Mouse (Mus musculus) lung, embryonic 15.5 days (tissue): ENCODE data around the gene Ctns. TPM values are rescaled to one million over a fixed set of nuclear protein-coding genes. Genes with fewer than 3 reads are reported as not detected.
A peak's percentile ranks its signal among the peaks of the same experiment; 100 is the strongest.

Experiments used
- ATAC-seq: fragments of 200-750 bp; cut with Nextera tagmentation; 2 replicates; pipeline ENCODE4 v1.8.0; 2017; ENCODE audit warnings: moderate number of reproducible peaks, borderline replicate concordance; ENCODE audit not compliant: low FRiP score, low TSS enrichment; ENCODE audit errors: extremely low read depth
- H3K27ac ChIP-seq: fragments of 300-500 bp; sonication (generic); 2 replicates; pipeline ENCODE4 v1.5.1; 2015; ENCODE audit warnings: moderate library complexity, mild to moderate bottlenecking, inconsistent platforms
- H3K27me3 ChIP-seq: fragments of 300-500 bp; sonication (generic); 2 replicates; pipeline ENCODE4 v1.6.1; 2015; ENCODE audit warnings: inconsistent platforms
- H3K36me3 ChIP-seq: fragments of 300-500 bp; sonication (generic); 2 replicates; pipeline ENCODE4 v1.6.1; 2015; ENCODE audit warnings: inconsistent platforms
- H3K4me1 ChIP-seq: fragments of 300-500 bp; sonication (generic); 2 replicates; pipeline ENCODE4 v1.6.1; 2015; ENCODE audit warnings: inconsistent platforms
- H3K4me2 ChIP-seq: fragments of 300-500 bp; sonication (generic); 2 replicates; pipeline ENCODE4 v1.6.1; 2015; ENCODE audit warnings: inconsistent platforms, mild to moderate bottlenecking, moderate library complexity
- H3K4me3 ChIP-seq: fragments of 300-500 bp; sonication (generic); 2 replicates; pipeline ENCODE4 v1.5.1; 2015; ENCODE audit warnings: mild to moderate bottlenecking, inconsistent platforms
- H3K9ac ChIP-seq: fragments of 300-500 bp; sonication (generic); 2 replicates; pipeline ENCODE4 v1.6.1; 2015; ENCODE audit warnings: inconsistent platforms
- H3K9me3 ChIP-seq: fragments of 300-500 bp; sonication (generic); 2 replicates; pipeline ENCODE4 v1.6.1; 2016; ENCODE audit warnings: inconsistent platforms
- WGBS: fragments of 180-500 bp; shearing (Covaris S2); methylation state at CpG from one replicate; pipeline ENCODE4 v1.1.7; 2015; 5-methylcytosine and 5-hydroxymethylcytosine counted together
- polyA plus RNA-seq: library from polyadenylated mRNA; unstranded; fragments of >200 nt; fragmentation: Nextera tagmentation; extraction: Ambion mirVana; gene quantifications from 2 replicates; pipeline ENCODE4 v1.2.1, GENCODE M21; 2015

The Ctns gene
- polyA plus RNA-seq, 1 experiment from 2014 or later, result 12.8 TPM

GRCm38 (mm10) chr11:73220651-73221050, 21.8 kb upstream of the Ctns start:
- 97% methylated on average over 1 of the region's 1 CpGs for WGBS

GRCm38 (mm10) chr11:73219671-73220070, 20.8 kb upstream of the Ctns start:
- 53% methylated on average over 2 of the region's 2 CpGs for WGBS
- H3K4me2 ChIP-seq, result no peak overlapping the region
- no peak overlapping the region for H3K27ac ChIP-seq
- no peaks in the 10 kb centered on the region for H3K9me3 ChIP-seq
- no peaks in the 10 kb centered on the region for H3K36me3 ChIP-seq
- no peak overlapping the region for H3K9ac ChIP-seq
- no peak for ATAC-seq
- no peak overlapping the region for H3K4me3 ChIP-seq
- H3K4me1 ChIP-seq, result no peaks in the 10 kb centered on the region
- no peaks in the 10 kb centered on the region for H3K27me3 ChIP-seq

More at GRCm38 (mm10) chr11:73220651-73221050, 21.8 kb upstream of the Ctns start:
- H3K9me3 ChIP-seq, result no peaks in the 10 kb centered on the region
- H3K4me3 ChIP-seq, result no peak overlapping the region
- no peaks in the 10 kb centered on the region for H3K4me1 ChIP-seq
- ATAC-seq, result no peak
- no peak overlapping the region for H3K4me2 ChIP-seq
- no peaks in the 10 kb centered on the region for H3K36me3 ChIP-seq
- no peak overlapping the region for H3K9ac ChIP-seq
- H3K27ac ChIP-seq, result no peak overlapping the region
- H3K27me3 ChIP-seq, result no peaks in the 10 kb centered on the region

- 56% methylated on average over 3 of the region's 3 CpGs for WGBS
- Histone ChIP-seq H3K36me3 (no peaks in the 10 kb centered on the region), H3K4me3 (no peak overlapping the region), H3K4me1 (no peaks in the 10 kb centered on the region), H3K27ac (no peak overlapping the region), H3K4me2 (no peak overlapping the region), H3K27me3 (no peaks in the 10 kb centered on the region), H3K9ac (no peak overlapping the region), H3K9me3 (no peaks in the 10 kb centered on the region)
- no peak for ATAC-seq
Measured at GRCm38 (mm10) chr11:73213956-73214355, 15.1 kb upstream of the Ctns start.

- no peak overlapping the region for H3K9ac ChIP-seq
- H3K4me3 ChIP-seq, result no peak overlapping the region
- no peaks in the 10 kb centered on the region for H3K36me3 ChIP-seq
- H3K9me3 ChIP-seq, result no peaks in the 10 kb centered on the region
- no peaks in the 10 kb centered on the region for H3K4me1 ChIP-seq
- 63% methylated on average over 2 of the region's 2 CpGs for WGBS
- no peak overlapping the region for H3K27ac ChIP-seq
- no peak for ATAC-seq
- no peaks in the 10 kb centered on the region for H3K27me3 ChIP-seq
- H3K4me2 ChIP-seq, result no peak overlapping the region
Measured at GRCm38 (mm10) chr11:73207621-73208020, 8.8 kb upstream of the Ctns start.

GRCm38 (mm10) chr11:73205194-73205593, 6.4 kb upstream of the Ctns start:
- Histone ChIP-seq H3K9me3 (no peaks in the 10 kb centered on the region), H3K36me3 (no peaks in the 10 kb centered on the region), H3K9ac (no peak overlapping the region), H3K4me3 (no peak overlapping the region), H3K4me1 (no peaks in the 10 kb centered on the region), H3K27me3 (no peaks in the 10 kb centered on the region), H3K4me2 (no peak overlapping the region), H3K27ac (no peak overlapping the region)
- no peak for ATAC-seq
- WGBS, result 55% methylated on average over 7 of the region's 7 CpGs

- Histone ChIP-seq H3K9ac (no peak overlapping the region), H3K27ac (no peak overlapping the region), H3K4me1 (peaks cover 7% of the 10 kb centered on the region), H3K36me3 (no peaks in the 10 kb centered on the region), H3K4me3 (no peak overlapping the region), H3K9me3 (no peaks in the 10 kb centered on the region), H3K27me3 (no peaks in the 10 kb centered on the region), H3K4me2 (no peak overlapping the region)
- ATAC-seq, result no peak
- WGBS, result 79% methylated on average over 8 of the region's 8 CpGs
Measured at GRCm38 (mm10) chr11:73203895-73204294, 5.1 kb upstream of the Ctns start.

GRCm38 (mm10) chr11:73201597-73201996, 2.8 kb upstream of the Ctns start:
- Histone ChIP-seq H3K9ac (no peak overlapping the region), H3K27me3 (no peaks in the 10 kb centered on the region)

GRCm38 (mm10) chr11:73201021-73201420, 2.2 kb upstream of the Ctns start:
- Histone ChIP-seq H3K36me3 (no peaks in the 10 kb centered on the region), H3K9me3 (no peaks in the 10 kb centered on the region), H3K27me3 (no peaks in the 10 kb centered on the region), H3K27ac (0 out of 2 replicates have a peak overlapping the region, but pooled peaks have one; percentile 38), H3K4me1 (peaks cover 15% of the 10 kb centered on the region), H3K9ac (no peak overlapping the region), H3K4me3 (no peak overlapping the region), H3K4me2 (no peak overlapping the region)
- ATAC-seq, result no peak
- WGBS, result 55% methylated on average over 2 of the region's 2 CpGs

More at GRCm38 (mm10) chr11:73201597-73201996, 2.8 kb upstream of the Ctns start:
- peaks cover 15% of the 10 kb centered on the region for H3K4me1 ChIP-seq
- H3K4me3 ChIP-seq, result no peak overlapping the region
- no peaks in the 10 kb centered on the region for H3K36me3 ChIP-seq
- H3K9me3 ChIP-seq, result no peaks in the 10 kb centered on the region
- H3K4me2 ChIP-seq, result no peak overlapping the region
- H3K27ac ChIP-seq, result 0 out of 2 replicates have a peak overlapping the region, but pooled peaks have one; percentile 38
- 27% methylated on average over 4 of the region's 4 CpGs for WGBS
- ATAC-seq, result no peak

- H3K4me2 ChIP-seq, result peak overlapping the region; percentile 98
- peaks cover 15% of the 10 kb centered on the region for H3K4me1 ChIP-seq
- H3K27me3 ChIP-seq, result no peaks in the 10 kb centered on the region
- no peaks in the 10 kb centered on the region for H3K9me3 ChIP-seq
- H3K4me3 ChIP-seq, result peak overlapping the region; percentile 72
- no peak for ATAC-seq
- no peaks in the 10 kb centered on the region for H3K36me3 ChIP-seq
- no peak overlapping the region for H3K27ac ChIP-seq
- peak overlapping the region; percentile 68 for H3K9ac ChIP-seq
- WGBS, result 6% methylated on average over 12 of the region's 12 CpGs
Measured at GRCm38 (mm10) chr11:73199879-73200278, 1.0 kb upstream of the Ctns start.

GRCm38 (mm10) chr11:73199230-73199712, 429 bp upstream of the Ctns start, which contains the start of gene Shpk:
Gene Shpk (plus strand): TSS chr11:73199460.
- ATAC-seq, result peak; percentile 97
- under 1% methylated on average over 31 of the region's 32 CpGs for WGBS

GRCm38 (mm10) chr11:73198190-73198589, 652 bp downstream of the Ctns start:
- peak overlapping the region; percentile 68 for H3K9ac ChIP-seq
- no peaks in the 10 kb centered on the region for H3K27me3 ChIP-seq
- WGBS, result 11% methylated on average over 1 of the region's 1 CpGs
- H3K4me1 ChIP-seq, result peaks cover 15% of the 10 kb centered on the region
- H3K36me3 ChIP-seq, result no peaks in the 10 kb centered on the region
- peak overlapping the region; percentile 98 for H3K4me2 ChIP-seq
- H3K4me3 ChIP-seq, result peak overlapping the region; percentile 72
- ATAC-seq, result no peak
- no peaks in the 10 kb centered on the region for H3K9me3 ChIP-seq
- no peak overlapping the region for H3K27ac ChIP-seq

More at GRCm38 (mm10) chr11:73199230-73199712, 429 bp upstream of the Ctns start, which contains the start of gene Shpk:
- no peaks in the 10 kb centered on the region for H3K36me3 ChIP-seq
- no peaks in the 10 kb centered on the region for H3K27me3 ChIP-seq
- peak within 1 kb of the TSS; percentile 68 for H3K9ac ChIP-seq
- peak within 1 kb of the TSS; percentile 98 for H3K4me2 ChIP-seq
- no peak within 1 kb of the TSS; the same call in 1 of the 2 replicates for H3K27ac ChIP-seq
- H3K4me3 ChIP-seq, result peak within 1 kb of the TSS; percentile 72
- H3K4me1 ChIP-seq, result peaks cover 15% of the 10 kb centered on the region
- H3K9me3 ChIP-seq, result no peaks in the 10 kb centered on the region

GRCm38 (mm10) chr11:73194444-73194843, 4.4 kb downstream of the Ctns start:
- Histone ChIP-seq H3K9ac (no peak overlapping the region), H3K36me3 (no peaks in the 10 kb centered on the region), H3K27me3 (no peaks in the 10 kb centered on the region), H3K4me2 (no peak overlapping the region), H3K27ac (no peak overlapping the region), H3K4me1 (peaks cover 8% of the 10 kb centered on the region; the same call in 1 of the 2 replicates), H3K9me3 (no peaks in the 10 kb centered on the region), H3K4me3 (no peak overlapping the region)
- WGBS, result 62% methylated on average over 2 of the region's 2 CpGs
- ATAC-seq, result no peak
